Mouse (Mus musculus): ENCODE results near the gene Rnaseh2a.

DNA sequence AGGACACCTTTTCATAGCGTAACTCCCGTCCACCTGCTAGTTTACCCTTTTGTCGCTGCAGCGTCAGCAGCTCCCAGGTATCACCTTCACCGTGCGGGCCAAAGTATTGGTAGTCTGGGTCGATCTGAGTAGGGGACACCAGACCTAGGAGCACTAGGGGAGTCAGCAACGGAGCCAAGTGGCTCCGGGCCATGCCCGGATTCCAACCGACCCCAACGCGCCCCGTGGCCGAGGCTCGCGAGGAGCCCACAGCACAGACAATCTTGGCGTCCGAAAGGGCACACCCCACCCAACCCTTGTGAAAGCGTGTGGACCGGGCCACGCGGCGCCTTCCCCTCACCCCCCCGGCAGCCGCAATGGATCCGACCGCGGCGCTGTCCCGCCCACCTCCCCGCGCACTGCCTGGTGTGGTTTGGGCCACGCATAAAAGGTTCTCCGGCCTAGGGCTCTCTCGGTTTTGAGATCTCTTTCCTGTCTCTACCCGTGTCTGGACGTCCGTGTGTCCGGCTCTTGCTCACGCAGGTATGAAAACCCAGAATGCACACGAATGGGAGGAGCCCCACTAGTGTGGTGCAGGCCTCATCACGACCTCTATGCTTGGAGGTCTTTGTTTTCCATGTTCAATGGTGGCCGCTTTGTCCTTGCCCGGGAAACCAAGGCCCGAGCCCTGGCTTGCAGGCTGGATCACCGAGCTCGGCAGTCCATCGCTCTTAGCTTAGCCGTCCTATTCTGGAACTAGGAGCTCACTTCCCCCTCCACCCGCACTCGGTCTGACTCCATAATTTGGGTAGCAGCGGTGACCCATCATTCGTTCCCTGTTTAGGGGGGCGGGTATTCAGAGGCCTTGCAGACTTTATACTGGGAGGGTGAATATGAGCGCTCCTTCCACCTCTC lies at the start of gene Rnaseh2a, which contains the start of the genes Gm49661 and Prdx2:
- TF ChIP-seq POLR2A (IDR thresholded peaks at IDR 0.05; ENCODE audit: borderline replicate concordance, extremely low read depth, low read depth, low read length) (peak; percentile 83; the same call in 1 of the 2 replicates), CTCF (IDR thresholded peaks at IDR 0.05; ENCODE audit: insufficient read depth, low read length) (no peak)

All from lung, adult 2 months (tissue).